Mouse (Mus musculus): Measurements from ENCODE around the gene Arl10. TPM values are rescaled to one million over a fixed set of nuclear protein-coding genes. Genes with fewer than 3 reads are reported as not detected.
"Not testable (repeated sequence)": the region's sequence is repeated elsewhere in the genome, so short reads cannot be mapped to it uniquely, and the experiment has no call there.

The Arl10 gene
- polyA plus RNA-seq, 1 experiment from 2014 or later = 34.5 TPM

GRCm38 (mm10) chr13:54604221-54604620 lies 29.4 kb downstream of the Arl10 start:
- Histone ChIP-seq H3K9ac (ENCODE audit: low read length) (no peak overlapping the region), H3K27ac (ENCODE audit: low read depth, low read length) (no peak overlapping the region), H3K27me3 (ENCODE audit: control insufficient read depth, insufficient read depth, low read length) (no peaks in the 10 kb centered on the region), H3K4me1 (ENCODE audit: control insufficient read depth, insufficient read depth, low read length) (no peaks in the 10 kb centered on the region), H3K9me3 (ENCODE audit: control insufficient read depth, low read length) (no peaks in the 10 kb centered on the region), H3K4me3 (ENCODE audit: low read depth, low read length) (no peak overlapping the region), H3K36me3 (ENCODE audit: control insufficient read depth, insufficient read depth, low read length) (no peaks in the 10 kb centered on the region), H3K4me2 (ENCODE audit: low read depth) (no peak overlapping the region)
- WGBS = 61% methylated on average over 4 of the region's 4 CpGs
- no peak for DNase-seq (ENCODE audit: low spot score)
- no peak for ATAC-seq (ENCODE audit: insufficient read depth, low FRiP score, low TSS enrichment)

- H3K27ac ChIP-seq (ENCODE audit: low read depth, low read length) = no peak overlapping the region
- no peaks in the 10 kb centered on the region for H3K36me3 ChIP-seq (ENCODE audit: control insufficient read depth, insufficient read depth, low read length)
- ATAC-seq (ENCODE audit: insufficient read depth, low FRiP score, low TSS enrichment) (no peak), DNase-seq (ENCODE audit: low spot score) (no peak)
- H3K4me2 ChIP-seq (ENCODE audit: low read depth) = no peak overlapping the region
- 0 out of 2 replicates have a peak, but pooled peaks cover under 1% of the 10 kb centered on the region for H3K27me3 ChIP-seq (ENCODE audit: control insufficient read depth, insufficient read depth, low read length)
- H3K4me1 ChIP-seq (ENCODE audit: control insufficient read depth, insufficient read depth, low read length) = no peaks in the 10 kb centered on the region; the same call in 1 of the 2 replicates
- no peaks in the 10 kb centered on the region for H3K9me3 ChIP-seq (ENCODE audit: control insufficient read depth, low read length)
- no peak overlapping the region for H3K4me3 ChIP-seq (ENCODE audit: low read depth, low read length)
- H3K9ac ChIP-seq (ENCODE audit: low read length) = no peak overlapping the region
- WGBS = 79% methylated on average over 5 of the region's 5 CpGs
These were observed 30.6 kb downstream of the Arl10 start for GRCm38 (mm10) chr13:54605426-54605825.

GRCm38 (mm10) chr13:54607204-54607603 lies 32.4 kb downstream of the Arl10 start:
- Histone ChIP-seq H3K4me2 (ENCODE audit: low read depth) (no peak overlapping the region), H3K9ac (ENCODE audit: low read length) (no peak overlapping the region), H3K4me1 (ENCODE audit: control insufficient read depth, insufficient read depth, low read length) (peaks cover 6% of the 10 kb centered on the region; the same call in 1 of the 2 replicates), H3K27ac (ENCODE audit: low read depth, low read length) (no peak overlapping the region), H3K27me3 (ENCODE audit: control insufficient read depth, insufficient read depth, low read length) (0 out of 2 replicates have a peak, but pooled peaks cover 3% of the 10 kb centered on the region), H3K4me3 (ENCODE audit: low read depth, low read length) (no peak overlapping the region), H3K36me3 (ENCODE audit: control insufficient read depth, insufficient read depth, low read length) (no peaks in the 10 kb centered on the region), H3K9me3 (ENCODE audit: control insufficient read depth, low read length) (no peaks in the 10 kb centered on the region)
- WGBS = 72% methylated on average over 5 of the region's 5 CpGs
- DNase-seq (ENCODE audit: low spot score) (no peak), ATAC-seq (ENCODE audit: insufficient read depth, low FRiP score, low TSS enrichment) (no peak)

- Histone ChIP-seq H3K36me3 (ENCODE audit: control insufficient read depth, insufficient read depth, low read length) (no peaks in the 10 kb centered on the region), H3K27me3 (ENCODE audit: control insufficient read depth, insufficient read depth, low read length) (0 out of 2 replicates have a peak, but pooled peaks cover 3% of the 10 kb centered on the region), H3K9ac (ENCODE audit: low read length) (no peak overlapping the region), H3K27ac (ENCODE audit: low read depth, low read length) (no peak overlapping the region), H3K4me2 (ENCODE audit: low read depth) (no peak overlapping the region), H3K9me3 (ENCODE audit: control insufficient read depth, low read length) (no peaks in the 10 kb centered on the region), H3K4me1 (ENCODE audit: control insufficient read depth, insufficient read depth, low read length) (peaks cover 6% of the 10 kb centered on the region; the same call in 1 of the 2 replicates), H3K4me3 (ENCODE audit: low read depth, low read length) (no peak overlapping the region)
- 75% methylated on average over 3 of the region's 3 CpGs for WGBS
- no peak for ATAC-seq (ENCODE audit: insufficient read depth, low FRiP score, low TSS enrichment)
- DNase-seq (ENCODE audit: low spot score) = no peak
These were observed 33.2 kb downstream of the Arl10 start for GRCm38 (mm10) chr13:54608002-54608401.

- H3K4me1 ChIP-seq (ENCODE audit: control insufficient read depth, insufficient read depth, low read length) = peaks cover 6% of the 10 kb centered on the region; the same call in 1 of the 2 replicates
- H3K27me3 ChIP-seq (ENCODE audit: control insufficient read depth, insufficient read depth, low read length) = 0 out of 2 replicates have a peak, but pooled peaks cover 3% of the 10 kb centered on the region
- H3K27ac ChIP-seq (ENCODE audit: low read depth, low read length) = no peak overlapping the region
- WGBS = 6% methylated on average over 8 of the region's 8 CpGs
- H3K4me2 ChIP-seq (ENCODE audit: low read depth) = no peak overlapping the region
- no peak overlapping the region for H3K4me3 ChIP-seq (ENCODE audit: low read depth, low read length)
- no peak overlapping the region for H3K9ac ChIP-seq (ENCODE audit: low read length)
- ATAC-seq (ENCODE audit: insufficient read depth, low FRiP score, low TSS enrichment) (no peak), DNase-seq (ENCODE audit: low spot score) (no peak)
- no peaks in the 10 kb centered on the region for H3K36me3 ChIP-seq (ENCODE audit: control insufficient read depth, insufficient read depth, low read length)
- H3K9me3 ChIP-seq (ENCODE audit: control insufficient read depth, low read length) = no peaks in the 10 kb centered on the region
These were observed 33.9 kb downstream of the Arl10 start for GRCm38 (mm10) chr13:54608666-54609065.

GRCm38 (mm10) chr13:54609301-54609700 lies 34.5 kb downstream of the Arl10 start:
- H3K27me3 ChIP-seq (ENCODE audit: control insufficient read depth, insufficient read depth, low read length) = 0 out of 2 replicates have a peak, but pooled peaks cover 3% of the 10 kb centered on the region
- WGBS = 24% methylated on average over 1 of the region's 1 CpGs
- DNase-seq (ENCODE audit: low spot score) (no peak), ATAC-seq (ENCODE audit: insufficient read depth, low FRiP score, low TSS enrichment) (no peak)
- no peaks in the 10 kb centered on the region for H3K9me3 ChIP-seq (ENCODE audit: control insufficient read depth, low read length)
- peaks cover 6% of the 10 kb centered on the region; the same call in 1 of the 2 replicates for H3K4me1 ChIP-seq (ENCODE audit: control insufficient read depth, insufficient read depth, low read length)
- H3K27ac ChIP-seq (ENCODE audit: low read depth, low read length) = no peak overlapping the region
- no peak overlapping the region for H3K9ac ChIP-seq (ENCODE audit: low read length)
- no peak overlapping the region for H3K4me3 ChIP-seq (ENCODE audit: low read depth, low read length)
- H3K36me3 ChIP-seq (ENCODE audit: control insufficient read depth, insufficient read depth, low read length) = no peaks in the 10 kb centered on the region
- H3K4me2 ChIP-seq (ENCODE audit: low read depth) = no peak overlapping the region

- Histone ChIP-seq H3K36me3 (ENCODE audit: control insufficient read depth, insufficient read depth, low read length) (no peaks in the 10 kb centered on the region), H3K9ac (ENCODE audit: low read length) (peak overlapping the region; percentile 61), H3K27me3 (ENCODE audit: control insufficient read depth, insufficient read depth, low read length) (0 out of 2 replicates have a peak, but pooled peaks cover 3% of the 10 kb centered on the region), H3K4me3 (ENCODE audit: low read depth, low read length) (peak overlapping the region; percentile 44), H3K4me1 (ENCODE audit: control insufficient read depth, insufficient read depth, low read length) (peaks cover 6% of the 10 kb centered on the region; the same call in 1 of the 2 replicates), H3K9me3 (ENCODE audit: control insufficient read depth, low read length) (no peaks in the 10 kb centered on the region), H3K27ac (ENCODE audit: low read depth, low read length) (no peak overlapping the region), H3K4me2 (ENCODE audit: low read depth) (peak overlapping the region; percentile 95)
- no peak for DNase-seq (ENCODE audit: low spot score)
- no peak for ATAC-seq (ENCODE audit: insufficient read depth, low FRiP score, low TSS enrichment)
- 9% methylated on average over 13 of the region's 13 CpGs for WGBS
These were observed 35.8 kb downstream of the Arl10 start for GRCm38 (mm10) chr13:54610613-54610971.

GRCm38 (mm10) chr13:54610972-54611754 lies 36.3 kb downstream of the Arl10 start, which contains the start of gene Cltb:
Gene Cltb (minus strand): TSS chr13:54611344.
- H3K27me3 ChIP-seq (ENCODE audit: control insufficient read depth, insufficient read depth, low read length) = 0 out of 2 replicates have a peak, but pooled peaks cover 3% of the 10 kb centered on the region
- peak; percentile 48 for ATAC-seq (ENCODE audit: insufficient read depth, low FRiP score, low TSS enrichment)
- H3K4me3 ChIP-seq (ENCODE audit: low read depth, low read length) = peak within 1 kb of the TSS; percentile 44

GRCm38 (mm10) chr13:54613141-54613540 lies 38.3 kb downstream of the Arl10 start:
- WGBS = 86% methylated on average over 8 of the region's 8 CpGs
- not testable (repeated sequence) for H3K27ac ChIP-seq (ENCODE audit: low read depth, low read length); ATAC-seq (ENCODE audit: insufficient read depth, low FRiP score, low TSS enrichment)

More at GRCm38 (mm10) chr13:54610972-54611754, 36.3 kb downstream of the Arl10 start, which contains the start of gene Cltb:
- Histone ChIP-seq H3K27ac (ENCODE audit: low read depth, low read length) (no peak within 1 kb of the TSS), H3K36me3 (ENCODE audit: control insufficient read depth, insufficient read depth, low read length) (no peaks in the 10 kb centered on the region), H3K4me1 (ENCODE audit: control insufficient read depth, insufficient read depth, low read length) (peaks cover 6% of the 10 kb centered on the region; the same call in 1 of the 2 replicates), H3K9me3 (ENCODE audit: control insufficient read depth, low read length) (no peaks in the 10 kb centered on the region), H3K9ac (ENCODE audit: low read length) (peak within 1 kb of the TSS; percentile 61), H3K4me2 (ENCODE audit: low read depth) (peak within 1 kb of the TSS; percentile 95)
- peak; percentile 88 for DNase-seq (ENCODE audit: low spot score)
- WGBS = under 1% methylated on average over 66 of the region's 66 CpGs

More at GRCm38 (mm10) chr13:54613141-54613540, 38.3 kb downstream of the Arl10 start:
- not testable (repeated sequence) for H3K27me3 ChIP-seq (ENCODE audit: control insufficient read depth, insufficient read depth, low read length); H3K4me3 ChIP-seq (ENCODE audit: low read depth, low read length); H3K4me1 ChIP-seq (ENCODE audit: control insufficient read depth, insufficient read depth, low read length); H3K36me3 ChIP-seq (ENCODE audit: control insufficient read depth, insufficient read depth, low read length); H3K9ac ChIP-seq (ENCODE audit: low read length); H3K9me3 ChIP-seq (ENCODE audit: control insufficient read depth, low read length); H3K4me2 ChIP-seq (ENCODE audit: low read depth); DNase-seq (ENCODE audit: low spot score)

Measured in neural tube, embryonic 11.5 days (tissue).